Mouse (Mus musculus) embryonic facial prominence, embryonic 11.5 days (tissue): ENCODE measurements around the gene Hecw2. TPM values are rescaled to one million over a fixed set of nuclear protein-coding genes. Genes with fewer than 3 reads are reported as not detected.

Experiments
- ATAC-seq: fragments of 200-750 bp; cut with Nextera tagmentation; replicated peaks from 2 replicates; pipeline ENCODE4 v1.8.0; 2017; ENCODE audit warnings: low read depth; ENCODE audit not compliant: insufficient number of reproducible peaks, low FRiP score, low TSS enrichment
- DNase-seq: peaks from one replicate; pipeline ENCODE4 v3.0.0-alpha.2; 2015; ENCODE audit warnings: low spot score
- H3K27ac ChIP-seq: fragments of 300-500 bp; sonication (generic); replicated peaks from 2 replicates; pipeline ENCODE4 v1.5.1; 2014; ENCODE audit warnings: mild to moderate bottlenecking, low read depth, low read length, control low read depth
- H3K27me3 ChIP-seq: fragments of 300-500 bp; sonication (generic); 2 replicates; pipeline ENCODE4 v1.6.1; 2014; ENCODE audit warnings: mild to moderate bottlenecking, low read length, moderate library complexity, mixed read lengths; ENCODE audit not compliant: control insufficient read depth, insufficient read depth
- H3K36me3 ChIP-seq: fragments of 300-500 bp; sonication (generic); replicated peaks from 2 replicates; pipeline ENCODE4 v1.6.1; 2014; ENCODE audit warnings: low read depth, mild to moderate bottlenecking, low read length, moderate library complexity, mixed read lengths; ENCODE audit not compliant: control insufficient read depth, insufficient read depth
- H3K4me1 ChIP-seq: fragments of 300-500 bp; sonication (generic); 2 replicates; pipeline ENCODE4 v1.6.1; 2014; ENCODE audit warnings: low read length, mixed read lengths; ENCODE audit not compliant: control insufficient read depth, insufficient read depth
- H3K4me2 ChIP-seq: fragments of 300-500 bp; sonication (generic); 2 replicates; pipeline ENCODE4 v1.6.1; 2014; ENCODE audit warnings: low read depth, mild to moderate bottlenecking, control low read depth, low read length, moderate library complexity
- H3K4me3 ChIP-seq: fragments of 300-500 bp; sonication (generic); 2 replicates; pipeline ENCODE4 v1.5.1; 2014; ENCODE audit warnings: low read depth, low read length, control low read depth
- H3K9ac ChIP-seq: fragments of 300-500 bp; sonication (generic); replicated peaks from 2 replicates; pipeline ENCODE4 v1.6.1; 2014; ENCODE audit warnings: mild to moderate bottlenecking, control low read depth, low read length
- H3K9me3 ChIP-seq: fragments of 300-500 bp; sonication (generic); replicated peaks from 2 replicates; pipeline ENCODE4 v1.6.1; 2016; ENCODE audit warnings: mild to moderate bottlenecking, low read length, inconsistent platforms, mixed read lengths; ENCODE audit not compliant: control insufficient read depth
- WGBS: fragments of 180-500 bp; shearing (Covaris S2); extraction: QIAGEN DNeasy Blood & Tissue Kit; methylation state at CpG from one replicate; pipeline ENCODE4 v1.1.7; 2014; 5-methylcytosine and 5-hydroxymethylcytosine counted together
- polyA plus RNA-seq: library from polyadenylated mRNA; unstranded; fragments of >200 nt; fragmentation: Nextera tagmentation; extraction: Ambion mirVana; gene quantifications from 2 replicates; pipeline ENCODE4 v1.2.1, GENCODE M21; 2014

The Hecw2 gene
- polyA plus RNA-seq, 1 experiment from 2014 or later, result 2.7 TPM

DNA sequence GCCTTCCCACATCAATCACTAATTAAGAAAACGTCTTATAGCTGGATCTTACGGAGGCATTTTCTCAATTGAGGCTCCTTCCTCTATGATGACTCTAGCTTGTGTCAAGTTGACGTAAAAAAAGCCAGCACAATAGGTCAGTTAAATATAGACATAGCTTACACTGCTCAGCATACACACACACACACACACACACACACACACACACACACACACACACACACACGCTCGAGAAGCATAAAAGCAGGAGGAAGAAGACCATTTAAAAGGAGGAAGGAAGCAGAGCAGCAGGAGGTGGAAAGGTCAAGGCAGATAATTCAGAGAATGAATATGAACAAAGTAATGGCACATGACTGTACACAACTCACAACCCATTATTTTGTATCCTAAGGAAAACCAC, 220.0 kb downstream of the Hecw2 start:
- Histone ChIP-seq H3K9me3 (no peaks in the 10 kb centered on the region), H3K36me3 (no peaks in the 10 kb centered on the region), H3K4me1 (no peaks in the 10 kb centered on the region), H3K27me3 (no peaks in the 10 kb centered on the region), H3K4me3 (no peak overlapping the region), H3K27ac (no peak overlapping the region), H3K9ac (no peak overlapping the region), H3K4me2 (no peak overlapping the region)
- DNase-seq, result no peak
- WGBS, result 73% methylated on average over 5 of the region's 5 CpGs
- ATAC-seq, result no peak

DNA sequence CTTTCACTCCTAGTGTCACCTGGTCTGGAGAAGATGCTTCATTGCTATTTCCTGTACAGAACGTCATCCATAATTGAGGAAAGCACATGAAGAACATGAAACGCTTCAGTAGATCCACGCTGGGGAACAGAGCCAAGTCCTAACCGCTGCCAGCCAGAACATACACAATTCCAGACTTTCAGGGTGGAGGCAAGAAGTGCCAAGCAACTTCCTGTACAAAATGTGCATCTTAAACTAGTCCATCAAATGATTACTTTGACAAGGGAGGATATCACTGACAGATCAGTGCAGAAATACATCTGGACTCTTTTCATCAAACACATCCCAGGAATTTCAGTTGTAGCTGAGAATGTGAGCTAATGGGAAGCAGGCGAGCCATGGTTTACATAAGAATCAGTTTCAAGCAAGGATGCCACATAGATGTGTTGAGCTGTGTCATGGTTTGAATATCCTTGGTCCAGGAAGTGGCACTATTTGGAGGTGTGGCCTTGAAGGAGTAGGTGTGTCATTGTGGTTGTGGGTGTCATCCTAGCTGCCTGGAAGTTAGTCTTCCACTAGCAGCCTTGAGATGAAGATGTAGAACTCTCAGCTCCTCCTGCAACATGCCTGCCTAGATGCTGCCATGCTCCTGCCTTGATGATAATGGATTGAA, 224.5 kb downstream of the Hecw2 start:
- 78% methylated on average over 5 of the region's 5 CpGs for WGBS
- H3K4me2 ChIP-seq, result no peak overlapping the region
- no peak for ATAC-seq

DNA sequence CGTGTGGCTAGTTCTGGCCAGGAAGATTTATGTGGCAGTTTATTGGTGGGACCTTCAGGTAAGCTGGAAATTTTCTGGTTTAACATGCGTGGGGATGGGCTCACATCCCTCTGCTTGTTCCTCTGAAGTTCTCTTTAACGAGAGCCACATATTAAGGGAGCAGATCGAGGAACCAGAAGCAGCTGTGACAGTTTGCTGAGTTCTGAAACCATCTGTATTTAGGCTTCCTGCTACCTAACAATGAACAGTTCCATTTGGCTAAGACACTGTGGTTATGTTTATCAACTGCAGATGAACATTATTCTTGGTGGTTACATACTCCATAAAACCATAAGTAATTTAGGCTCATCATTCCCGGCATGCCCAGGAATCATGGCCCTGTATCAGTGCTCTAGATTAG, 242.6 kb downstream of the Hecw2 start:
- no peak for ATAC-seq
- 78% methylated on average over 5 of the region's 5 CpGs for WGBS
- no peak overlapping the region for H3K4me3 ChIP-seq
- no peaks in the 10 kb centered on the region for H3K36me3 ChIP-seq
- H3K27me3 ChIP-seq, result no peaks in the 10 kb centered on the region
- no peaks in the 10 kb centered on the region for H3K9me3 ChIP-seq
- no peak overlapping the region for H3K27ac ChIP-seq
- DNase-seq, result no peak
- H3K4me1 ChIP-seq, result no peaks in the 10 kb centered on the region
- no peak overlapping the region for H3K9ac ChIP-seq
- no peak overlapping the region for H3K4me2 ChIP-seq

More for the DNA sequence above, 224.5 kb downstream of the Hecw2 start:
- no peak for DNase-seq
- no peak overlapping the region for H3K4me3 ChIP-seq
- no peak overlapping the region for H3K9ac ChIP-seq
- no peak overlapping the region for H3K27ac ChIP-seq
- H3K27me3 ChIP-seq, result no peaks in the 10 kb centered on the region
- no peaks in the 10 kb centered on the region for H3K4me1 ChIP-seq
- no peaks in the 10 kb centered on the region for H3K36me3 ChIP-seq
- H3K9me3 ChIP-seq, result no peaks in the 10 kb centered on the region

DNA sequence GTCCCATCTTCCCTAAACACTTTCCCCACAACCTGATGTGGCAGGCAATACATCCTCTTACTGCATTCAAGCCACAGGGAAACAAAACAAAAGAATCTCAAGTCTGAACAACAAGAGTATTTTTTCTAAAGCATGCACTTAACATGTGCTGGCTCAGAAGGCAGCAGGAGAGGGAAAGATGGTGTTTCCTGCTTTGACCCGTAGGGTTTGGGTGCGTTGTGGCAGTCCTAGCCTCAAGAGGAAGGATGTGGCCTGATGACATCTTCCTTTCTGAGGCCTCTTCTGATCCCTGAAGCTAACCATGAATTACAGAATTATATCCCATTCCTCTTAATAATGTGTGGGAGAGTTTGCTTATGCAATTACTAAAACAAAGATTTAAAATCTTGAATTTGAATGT, 249.2 kb downstream of the Hecw2 start:
- Histone ChIP-seq H3K4me2 (no peak overlapping the region), H3K9ac (no peak overlapping the region), H3K4me1 (no peaks in the 10 kb centered on the region), H3K36me3 (no peaks in the 10 kb centered on the region), H3K9me3 (no peaks in the 10 kb centered on the region), H3K4me3 (no peak overlapping the region), H3K27ac (no peak overlapping the region), H3K27me3 (no peaks in the 10 kb centered on the region)
- no peak for DNase-seq
- no peak for ATAC-seq
- 62% methylated on average over 2 of the region's 2 CpGs for WGBS

DNA sequence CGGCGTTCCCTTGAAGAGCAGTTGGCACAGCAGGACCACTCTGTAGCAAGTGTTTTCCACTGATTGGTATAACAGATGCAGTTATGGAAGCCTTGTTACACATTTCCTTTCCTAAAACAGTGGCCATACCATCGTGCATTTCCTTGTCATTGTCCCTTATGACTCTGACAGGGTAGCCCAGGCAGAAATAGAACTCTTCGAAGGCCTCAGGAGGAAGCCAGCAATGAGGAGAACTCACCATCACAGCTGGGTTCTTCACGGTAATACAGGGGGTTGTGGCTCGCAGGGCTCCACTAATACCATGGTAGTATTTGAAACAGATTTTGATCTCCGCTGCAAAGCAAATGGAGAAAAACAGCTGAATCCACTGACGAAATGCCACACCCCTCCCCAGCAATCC, 252.5 kb downstream of the Hecw2 start:
- no peaks in the 10 kb centered on the region for H3K4me1 ChIP-seq
- H3K4me3 ChIP-seq, result no peak overlapping the region
- H3K4me2 ChIP-seq, result no peak overlapping the region
- H3K9ac ChIP-seq, result no peak overlapping the region
- no peaks in the 10 kb centered on the region for H3K27me3 ChIP-seq
- H3K36me3 ChIP-seq, result no peaks in the 10 kb centered on the region
- no peak for DNase-seq
- ATAC-seq, result no peak
- H3K9me3 ChIP-seq, result no peaks in the 10 kb centered on the region
- WGBS, result 78% methylated on average over 8 of the region's 8 CpGs
- no peak overlapping the region for H3K27ac ChIP-seq

DNA sequence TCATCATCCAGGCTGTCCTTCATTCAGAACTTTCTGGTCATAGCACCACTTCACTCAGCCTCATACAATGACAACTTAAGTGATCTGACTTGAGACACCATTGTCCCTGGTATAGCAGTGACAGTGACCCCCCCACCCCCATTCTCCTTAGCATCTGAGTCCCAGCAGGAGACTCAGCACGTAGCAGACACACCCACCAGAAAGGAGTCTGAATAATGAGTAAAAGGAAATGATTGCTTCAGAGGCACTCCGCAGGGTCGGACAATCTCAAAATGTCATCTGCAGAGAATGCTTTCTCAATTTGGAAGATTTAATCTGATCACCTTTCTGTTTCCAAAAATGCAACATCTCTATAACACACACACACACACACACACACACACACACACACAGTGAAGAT, 253.4 kb downstream of the Hecw2 start:
- H3K9ac ChIP-seq, result no peak overlapping the region
- no peak overlapping the region for H3K27ac ChIP-seq
- DNase-seq, result no peak
- no peaks in the 10 kb centered on the region for H3K36me3 ChIP-seq
- 65% methylated on average over 3 of the region's 3 CpGs for WGBS
- no peak overlapping the region for H3K4me3 ChIP-seq
- no peaks in the 10 kb centered on the region for H3K9me3 ChIP-seq
- no peaks in the 10 kb centered on the region for H3K4me1 ChIP-seq
- no peak for ATAC-seq
- no peaks in the 10 kb centered on the region for H3K27me3 ChIP-seq
- H3K4me2 ChIP-seq, result no peak overlapping the region

DNA sequence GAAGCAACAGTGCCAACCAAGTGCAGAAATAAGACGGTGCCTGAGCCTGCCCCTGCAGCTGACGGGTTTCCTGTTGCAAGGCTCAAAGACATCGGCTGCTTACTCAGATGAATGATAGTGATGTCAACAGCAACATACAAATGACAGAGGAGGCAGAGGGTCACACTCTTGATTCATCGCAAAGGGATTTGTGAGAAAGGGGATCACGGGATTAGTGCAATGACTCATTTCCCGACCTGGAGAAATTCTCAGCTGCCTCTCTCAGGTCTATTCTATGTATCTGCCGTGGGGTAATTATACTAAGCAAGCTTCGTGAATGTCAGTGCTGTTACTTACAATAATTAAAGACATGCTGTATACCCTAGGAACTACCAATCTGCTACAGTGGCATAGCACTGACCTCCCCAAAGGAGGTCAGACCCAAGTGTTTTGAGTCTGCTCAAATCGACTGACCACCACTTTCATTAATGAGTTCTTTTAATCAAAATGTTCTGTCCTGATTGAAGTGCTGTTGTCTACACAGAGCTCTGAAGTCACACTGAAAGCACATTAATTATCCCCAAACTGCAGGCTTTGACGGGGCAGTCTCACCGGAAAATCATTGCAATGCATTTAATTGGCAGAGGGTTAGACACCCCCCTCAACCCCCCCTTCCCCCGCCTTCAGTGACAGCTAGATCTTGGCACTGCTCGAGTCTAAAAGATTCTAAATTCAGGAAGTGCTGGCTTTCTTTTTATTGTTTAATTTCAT, 254.5 kb downstream of the Hecw2 start:
- H3K4me3 ChIP-seq, result no peak overlapping the region
- no peaks in the 10 kb centered on the region for H3K36me3 ChIP-seq
- no peaks in the 10 kb centered on the region for H3K4me1 ChIP-seq
- no peaks in the 10 kb centered on the region for H3K9me3 ChIP-seq
- 0 out of 2 replicates have a peak, but pooled peaks have one; percentile 65 for ATAC-seq
- H3K27me3 ChIP-seq, result no peaks in the 10 kb centered on the region
- DNase-seq, result peak; percentile 32
- 24% methylated on average over 13 of the region's 13 CpGs for WGBS
- no peak overlapping the region for H3K9ac ChIP-seq
- H3K27ac ChIP-seq, result no peak overlapping the region
- H3K4me2 ChIP-seq, result no peak overlapping the region

DNA sequence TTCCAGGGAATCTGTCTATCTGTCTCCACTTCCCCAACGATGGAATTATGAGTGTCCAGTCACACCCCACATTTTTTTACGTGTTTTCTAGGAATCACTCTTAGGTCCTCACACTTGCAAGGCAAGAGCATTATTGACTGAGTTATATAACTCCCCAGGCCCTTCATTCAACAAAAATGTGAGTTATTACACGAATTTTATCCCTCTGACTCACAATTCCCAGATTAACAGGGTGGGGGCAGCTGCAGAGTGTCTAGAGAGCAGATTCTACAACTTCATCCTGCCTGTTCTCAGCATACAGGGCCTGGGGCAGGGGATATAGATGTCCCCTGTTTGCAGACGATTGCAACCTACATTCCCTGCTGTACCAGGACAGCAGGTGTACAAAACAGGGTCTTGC, 255.7 kb downstream of the Hecw2 start:
- 72% methylated on average over 4 of the region's 4 CpGs for WGBS
- no peaks in the 10 kb centered on the region for H3K4me1 ChIP-seq
- no peak for ATAC-seq

More for the DNA sequence above, 255.7 kb downstream of the Hecw2 start:
- Histone ChIP-seq H3K36me3 (no peaks in the 10 kb centered on the region), H3K4me2 (no peak overlapping the region), H3K27ac (no peak overlapping the region), H3K9ac (no peak overlapping the region), H3K4me3 (no peak overlapping the region), H3K27me3 (no peaks in the 10 kb centered on the region), H3K9me3 (no peaks in the 10 kb centered on the region)
- DNase-seq, result no peak
